ENCODE assay signal across 10 mouse cellular contexts in genomic region chr4:132181721-132182658, GRCm38 (mm10). TPM values are rescaled to one million over a fixed set of nuclear protein-coding genes. Genes with fewer than 3 reads are reported as not detected.
DNase-seq lines count a peak whose midpoint lies in the region; ATAC-seq and TF ChIP-seq lines count a peak whose summit lies in the region.
"Had no signal": no experiment of that assay in that cellular context is flagged by ENCODE, and none has a peak within 500 bp of the region (broad histone marks: within the 10 kb centered on the region; RNA-seq: fewer than 3 reads in every experiment).

No protein-coding gene starts in this region.

- ATAC-seq in CD4-positive, CD25-positive, alpha-beta regulatory T cell, adult 4 months, result no peak
- no peak for ATAC-seq in midbrain, postnatal 0 days (ENCODE audit: low FRiP score)
- ATAC-seq in midbrain, embryonic 13.5 days, result no peak

- H3K4me2 ChIP-seq in midbrain, postnatal 0 days (ENCODE audit: low read depth, low read length, poor library complexity, severe bottlenecking), result no peak overlapping the region
- no peak overlapping the region for H3K4me2 ChIP-seq in midbrain, embryonic 13.5 days (replicated peaks)
- H3K4me2 ChIP-seq in myocyte (ENCODE audit: low read depth), result no peak overlapping the region
- H3K4me2 ChIP-seq: hindbrain, embryonic 13.5 days had no signal

- H3K27ac ChIP-seq in midbrain, postnatal 0 days (ENCODE audit: low read depth, low read length), result no peak overlapping the region
- H3K27ac ChIP-seq in midbrain, embryonic 13.5 days, result no peak overlapping the region
- H3K27ac ChIP-seq in limb, embryonic 10.5 days, result no peak overlapping the region
- H3K27ac ChIP-seq: hindbrain, embryonic 13.5 days had no signal

- peaks cover 9% of the 10 kb centered on the region; the same call in 1 of the 2 replicates for H3K36me3 ChIP-seq in midbrain, postnatal 0 days (ENCODE audit: insufficient read depth, low read length)
- peaks cover 53% of the 10 kb centered on the region for H3K36me3 ChIP-seq in midbrain, embryonic 13.5 days
- peaks cover 42% of the 10 kb centered on the region for H3K36me3 ChIP-seq in myocyte (ENCODE audit: control insufficient read depth, insufficient read depth)
- peaks cover 62% of the 10 kb centered on the region for H3K36me3 ChIP-seq in limb, embryonic 10.5 days

- WGBS in midbrain, postnatal 0 days, result 70% methylated on average over 22 of the region's 22 CpGs
- WGBS in midbrain, embryonic 13.5 days, result 69% methylated on average over 22 of the region's 22 CpGs
- 70% methylated on average over 22 of the region's 22 CpGs for WGBS in limb, embryonic 10.5 days

- H3K79me2 ChIP-seq in myocyte (ENCODE audit: control insufficient read depth, insufficient read depth), result no peaks in the 10 kb centered on the region

- no peak for TF ChIP-seq POLR2A in myocyte (IDR thresholded peaks at IDR 0.05; ENCODE audit: insufficient read length, low read depth)

- TF ChIP-seq CTCF in midbrain, postnatal 0 days (IDR thresholded peaks at IDR 0.05), result peak; percentile 31; the same call in 1 of the 2 replicates

- no peaks in the 10 kb centered on the region for H3K9me3 ChIP-seq in midbrain, postnatal 0 days (ENCODE audit: low read length)
- H3K9me3 ChIP-seq in midbrain, embryonic 13.5 days, result no peaks in the 10 kb centered on the region
- no peaks in the 10 kb centered on the region for H3K9me3 ChIP-seq in limb, embryonic 10.5 days (replicated peaks)
- H3K9me3 ChIP-seq: hindbrain, embryonic 13.5 days had no signal

- no peak overlapping the region for H3K4me3 ChIP-seq in midbrain, postnatal 0 days (ENCODE audit: low read depth, low read length)
- no peak overlapping the region for H3K4me3 ChIP-seq in midbrain, embryonic 13.5 days (replicated peaks)
- no peak overlapping the region for H3K4me3 ChIP-seq in myocyte
- H3K4me3 ChIP-seq in limb, embryonic 10.5 days, result no peak overlapping the region
- H3K4me3 ChIP-seq: hindbrain, embryonic 13.5 days had no signal

- DNase-seq in CD4-positive, CD25-positive, alpha-beta regulatory T cell, adult 2 months (ENCODE audit: low read depth, low spot score), result peak; percentile 18
- DNase-seq in midbrain, postnatal 0 days (ENCODE audit: low spot score), result no peak
- DNase-seq in gonadal fat pad, adult 2 months (ENCODE audit: low read depth), result peak; percentile 77
- no peak for DNase-seq in cerebellum, postnatal 14 days
- DNase-seq in limb, embryonic 10.5 days (ENCODE audit: low spot score), result no peak
- DNase-seq: retina, postnatal 1 day had no signal

- H3ac ChIP-seq in myocyte (ENCODE audit: control insufficient read depth, insufficient read length), result no peak overlapping the region

- no peaks in the 10 kb centered on the region for H3K4me1 ChIP-seq in midbrain, postnatal 0 days (ENCODE audit: insufficient read depth, low read length)
- no peaks in the 10 kb centered on the region for H3K4me1 ChIP-seq in midbrain, embryonic 13.5 days (replicated peaks)
- H3K4me1 ChIP-seq in limb, embryonic 10.5 days, result peaks cover 5% of the 10 kb centered on the region; the same call in 1 of the 2 replicates
- H3K4me1 ChIP-seq: hindbrain, embryonic 13.5 days had no signal

- no peaks in the 10 kb centered on the region for H3K27me3 ChIP-seq in midbrain, postnatal 0 days (ENCODE audit: insufficient read depth, low read length)
- no peaks in the 10 kb centered on the region for H3K27me3 ChIP-seq in midbrain, embryonic 13.5 days
- no peaks in the 10 kb centered on the region for H3K27me3 ChIP-seq in myocyte (ENCODE audit: control insufficient read depth, insufficient read depth, insufficient read length)
- no peaks in the 10 kb centered on the region for H3K27me3 ChIP-seq in limb, embryonic 10.5 days (ENCODE audit: low read depth, poor library complexity, severe bottlenecking)
- H3K27me3 ChIP-seq: hindbrain, embryonic 13.5 days had no signal

- no peak overlapping the region for H3K9ac ChIP-seq in midbrain, postnatal 0 days (replicated peaks; ENCODE audit: low read length, poor library complexity, severe bottlenecking)
- H3K9ac ChIP-seq in midbrain, embryonic 13.5 days (replicated peaks), result no peak overlapping the region
- H3K9ac ChIP-seq: hindbrain, embryonic 13.5 days had no signal

TF ChIP-seq in myocyte, 11 proteins besides CTCF, POLR2A, EP300 and RAD21:
- TF ChIP-seq TCF12 (IDR thresholded peaks at IDR 0.05; ENCODE audit: insufficient read depth, poor library complexity, severe bottlenecking), result no peak
- peak; percentile 16 for TF ChIP-seq POLR2AphosphoS2 (IDR thresholded peaks at IDR 0.05; ENCODE audit: insufficient read length, low read depth)

RNA-seq across cellular contexts. Expression of gene Ythdf2, which starts 30.1 kb away (rescaled TPM):
- 100 to 1,000 TPM in 1 of 2 experiments, 10 to 100 TPM in 1; 70.7 to 118 TPM for polyA plus RNA-seq in CD4-positive, CD25-positive, alpha-beta regulatory T cell, adult 4 months (2017; shearing (Covaris generic))
- 53.5 and 62.7 TPM in 2 replicates for total RNA-seq in midbrain, postnatal 0 days (2014; rRNA removed)
- polyA plus RNA-seq in midbrain, postnatal 0 days (2015; fragmentation: Nextera tagmentation; extraction: Ambion mirVana), result 96.7 and 117 TPM in 2 replicates
- polyA plus RNA-seq in midbrain, embryonic 13.5 days (2015; fragmentation: Nextera tagmentation; extraction: Ambion mirVana), result 146 and 149 TPM in 2 replicates
- 19.2 and 21.2 TPM in 2 replicates for polyA plus RNA-seq in gonadal fat pad, adult 2 months (2012; rRNA removed)
- 20.7 TPM for polyA plus RNA-seq in myocyte (2012; fragmentation: generic; extraction: Trizol)
- 151 TPM in 2 replicates for polyA plus RNA-seq in limb, embryonic 10.5 days (2016; fragmentation: Nextera tagmentation; extraction: Ambion mirVana)

RNA-seq across cellular contexts. Expression of gene Oprd1, which starts 37.7 kb away (rescaled TPM):
- polyA plus RNA-seq in CD4-positive, CD25-positive, alpha-beta regulatory T cell, adult 4 months (2017; shearing (Covaris generic)), result not detected
- total RNA-seq in midbrain, postnatal 0 days (2014; rRNA removed), result 2.2 and 2.6 TPM in 2 replicates
- polyA plus RNA-seq in midbrain, postnatal 0 days (2015; fragmentation: Nextera tagmentation; extraction: Ambion mirVana), result 0.65 and 0.79 TPM in 2 replicates
- polyA plus RNA-seq in midbrain, embryonic 13.5 days (2015; fragmentation: Nextera tagmentation; extraction: Ambion mirVana), result 0.09 and 0.24 TPM in 2 replicates
- polyA plus RNA-seq in gonadal fat pad, adult 2 months (2012; rRNA removed), result 0.03 TPM in 1 of 2 replicates, not detected in the other
- not detected for polyA plus RNA-seq in myocyte (2012; fragmentation: generic; extraction: Trizol)
- 0.16 and 0.19 TPM in 2 replicates for polyA plus RNA-seq in limb, embryonic 10.5 days (2016; fragmentation: Nextera tagmentation; extraction: Ambion mirVana)

Comparison
In these comparisons a context has a peak if more than half of its experiments do, and no peak if none do; other contexts are left out.
1. DNase-seq: peak in CD4-positive, CD25-positive, alpha-beta regulatory T cell, adult 2 months (single experiment) and gonadal fat pad, adult 2 months (single experiment); none in midbrain, postnatal 0 days (single experiment), cerebellum, postnatal 14 days (0 of 2) and limb, embryonic 10.5 days (single experiment).